8 mouse cellular contexts compared by ENCODE assay signal in genomic region chr1:89656643-89657321, GRCm38 (mm10).
DNase-seq lines count a peak whose midpoint lies in the region; ATAC-seq and TF ChIP-seq lines count a peak whose summit lies in the region.
"Had no signal": no experiment of that assay in that cellular context is flagged by ENCODE, and none has a peak within 500 bp of the region (broad histone marks: within the 10 kb centered on the region; RNA-seq: fewer than 3 reads in every experiment).

No protein-coding gene starts in this region.

- TF ChIP-seq EP300 in stomach, postnatal 0 days (optimal IDR thresholded peaks at IDR 0.05), result no peak

- no peaks in the 10 kb centered on the region for H3K9me3 ChIP-seq in heart, embryonic 11.5 days (replicated peaks; ENCODE audit: control insufficient read depth, low read length)
- no peaks in the 10 kb centered on the region for H3K9me3 ChIP-seq in limb, embryonic 13.5 days
- no peaks in the 10 kb centered on the region for H3K9me3 ChIP-seq in stomach, postnatal 0 days (ENCODE audit: control insufficient read depth, low read length)

- no peak overlapping the region for H3K4me3 ChIP-seq in heart, embryonic 11.5 days (ENCODE audit: low read depth, low read length)
- no peak overlapping the region; the same call in 1 of the 2 replicates for H3K4me3 ChIP-seq in limb, embryonic 13.5 days
- H3K4me3 ChIP-seq in stomach, postnatal 0 days (ENCODE audit: low read depth, low read length), result no peak overlapping the region

- no peak for TF ChIP-seq CTCF in stomach, postnatal 0 days (IDR thresholded peaks at IDR 0.05; ENCODE audit: low read depth)

- WGBS in heart, embryonic 11.5 days (ENCODE audit: insufficient replicate concordance), result 27% methylated on average over 11 of the region's 11 CpGs
- WGBS in limb, embryonic 13.5 days, result 26% methylated on average over 11 of the region's 11 CpGs
- 44% methylated on average over 11 of the region's 11 CpGs for WGBS in stomach, postnatal 0 days

- peak overlapping the region; percentile 52 for H3K4me2 ChIP-seq in heart, embryonic 11.5 days
- peak overlapping the region; percentile 44 for H3K4me2 ChIP-seq in limb, embryonic 13.5 days (replicated peaks)
- no peak overlapping the region; the same call in 1 of the 2 replicates for H3K4me2 ChIP-seq in stomach, postnatal 0 days (replicated peaks; ENCODE audit: low read depth)

- peak; percentile 35; the same call in 1 of the 2 replicates for ATAC-seq in heart, embryonic 11.5 days (replicated peaks; ENCODE audit: insufficient number of reproducible peaks, low FRiP score, low TSS enrichment)
- peak; percentile 67 for ATAC-seq in limb, embryonic 13.5 days (ENCODE audit: low FRiP score, low read depth)
- ATAC-seq in stomach, postnatal 0 days (ENCODE audit: low FRiP score, low TSS enrichment), result no peak

- DNase-seq in left cerebral cortex, adult 18-20 months (ENCODE audit: low spot score in 2 of 2), result peak; percentile 68 to 72
- no peak for DNase-seq in left cerebral cortex, adult 11 months (ENCODE audit: low spot score)
- DNase-seq in cerebellum, adult 11-12 months, result peak; percentile 50
- peak; percentile 40 for DNase-seq in stomach, postnatal 0 days (ENCODE audit: low spot score)
- DNase-seq in testis, postnatal 10 days (ENCODE audit: low spot score), result no peak

- H3K36me3 ChIP-seq in heart, embryonic 11.5 days (ENCODE audit: control insufficient read depth, insufficient read depth, low read length), result no peaks in the 10 kb centered on the region
- H3K36me3 ChIP-seq in limb, embryonic 13.5 days, result no peaks in the 10 kb centered on the region; the same call in 1 of the 2 replicates
- no peaks in the 10 kb centered on the region for H3K36me3 ChIP-seq in stomach, postnatal 0 days (ENCODE audit: control insufficient read depth, insufficient read depth, low read length)

- H3K27ac ChIP-seq in heart, embryonic 11.5 days (ENCODE audit: low read depth, low read length), result peak overlapping the region; percentile 57; the same call in 1 of the 2 replicates
- H3K27ac ChIP-seq in limb, embryonic 13.5 days, result 0 out of 2 replicates have a peak overlapping the region, but pooled peaks have one; percentile 22
- no peak overlapping the region for H3K27ac ChIP-seq in stomach, postnatal 0 days (replicated peaks)
- H3K27ac ChIP-seq: liver, embryonic 14.5 days had no signal

- H3K4me1 ChIP-seq in heart, embryonic 11.5 days (ENCODE audit: control insufficient read depth, insufficient read depth, low read length), result peaks cover 10% of the 10 kb centered on the region
- H3K4me1 ChIP-seq in limb, embryonic 13.5 days, result peaks cover 13% of the 10 kb centered on the region
- H3K4me1 ChIP-seq in stomach, postnatal 0 days (replicated peaks; ENCODE audit: control insufficient read depth, insufficient read depth), result no peaks in the 10 kb centered on the region

- H3K9ac ChIP-seq in heart, embryonic 11.5 days (ENCODE audit: low read depth, low read length), result no peak overlapping the region
- 0 out of 2 replicates have a peak overlapping the region, but pooled peaks have one; percentile 35 for H3K9ac ChIP-seq in limb, embryonic 13.5 days
- H3K9ac ChIP-seq in stomach, postnatal 0 days (ENCODE audit: low read length), result no peak overlapping the region
- H3K9ac ChIP-seq: liver, embryonic 14.5 days had no signal

- H3K27me3 ChIP-seq in heart, embryonic 11.5 days (ENCODE audit: control insufficient read depth, insufficient read depth, low read length), result no peaks in the 10 kb centered on the region
- no peaks in the 10 kb centered on the region for H3K27me3 ChIP-seq in limb, embryonic 13.5 days
- no peaks in the 10 kb centered on the region for H3K27me3 ChIP-seq in stomach, postnatal 0 days (ENCODE audit: control insufficient read depth, insufficient read depth, low read length)

Comparison
In these comparisons a context has a peak if more than half of its experiments do, and no peak if none do; other contexts are left out.
1. DNase-seq: peak in left cerebral cortex, adult 18-20 months (2 of 2), cerebellum, adult 11-12 months (single experiment) and stomach, postnatal 0 days (single experiment); none in left cerebral cortex, adult 11 months (single experiment) and testis, postnatal 10 days (single experiment).